Mouse (Mus musculus): ENCODE data around the gene Glra1.

DNA sequence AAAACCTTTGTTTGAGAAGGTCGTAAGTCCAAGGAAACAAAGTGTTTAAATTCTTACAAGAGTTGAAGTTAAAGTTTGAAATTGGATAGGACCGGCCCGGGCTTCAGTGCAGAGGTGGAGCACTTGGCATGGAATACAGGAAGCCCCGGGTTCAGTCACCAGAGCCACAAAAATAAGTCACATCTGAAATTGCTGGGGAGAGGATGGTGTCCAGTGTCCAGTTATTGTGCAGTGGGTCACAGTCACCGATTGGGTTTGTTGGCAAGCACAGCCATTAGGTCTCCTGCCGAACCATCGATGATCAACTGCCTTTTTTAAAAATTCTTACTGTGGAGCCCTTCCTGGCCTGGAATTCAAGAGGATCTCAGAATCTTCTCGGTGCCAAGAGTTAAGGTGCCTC is 137.2 kb downstream of the Glra1 start:
- no peak for TF ChIP-seq POLR2A (IDR thresholded peaks at IDR 0.05; ENCODE audit: borderline replicate concordance, extremely low read depth, insufficient read depth, insufficient read length, poor library complexity, severe bottlenecking)
- TF ChIP-seq CTCF (IDR thresholded peaks at IDR 0.05; ENCODE audit: borderline replicate concordance, extremely low read depth, insufficient read depth, insufficient read length) = no peak
